Mouse (Mus musculus): ENCODE data around the gene Decr2. TPM values are rescaled to one million over a fixed set of nuclear protein-coding genes. Genes with fewer than 3 reads are reported as not detected.
A peak's percentile ranks its signal among the peaks of the same experiment; 100 is the strongest.
"Not testable (repeated sequence)": the region's sequence is repeated elsewhere in the genome, so short reads cannot be mapped to it uniquely, and the experiment has no call there.

Decr2 gene
- polyA plus RNA-seq, 1 experiment from 2014 or later = 36.3 TPM

GRCm38 (mm10) chr17:26052074-26052473, 38.1 kb downstream of the Decr2 start:
- ATAC-seq (replicated peaks) = no peak

GRCm38 (mm10) chr17:26048118-26048517, 42.0 kb downstream of the Decr2 start:
- no peaks in the 10 kb centered on the region for H3K36me3 ChIP-seq (replicated peaks)
- 93% methylated on average over 8 of the region's 8 CpGs for WGBS
- no peak for ATAC-seq (replicated peaks)

More at GRCm38 (mm10) chr17:26052074-26052473, 38.1 kb downstream of the Decr2 start:
- no peak overlapping the region for H3K4me3 ChIP-seq
- H3K27ac ChIP-seq = no peak overlapping the region
- no peak overlapping the region for H3K9ac ChIP-seq
- H3K27me3 ChIP-seq (replicated peaks) = no peaks in the 10 kb centered on the region
- no peaks in the 10 kb centered on the region for H3K9me3 ChIP-seq
- 0 out of 2 replicates have a peak, but pooled peaks cover 6% of the 10 kb centered on the region for H3K36me3 ChIP-seq (replicated peaks)
- 92% methylated on average over 4 of the region's 4 CpGs for WGBS
- H3K4me1 ChIP-seq = 0 out of 2 replicates have a peak, but pooled peaks cover under 1% of the 10 kb centered on the region
- no peak overlapping the region for H3K4me2 ChIP-seq

GRCm38 (mm10) chr17:26046253-26046997, 43.7 kb downstream of the Decr2 start:
- Histone ChIP-seq H3K9ac (no peak overlapping the region), H3K4me1 (peaks cover 34% of the 10 kb centered on the region; the same call in 1 of the 2 replicates), H3K36me3 (replicated peaks) (no peaks in the 10 kb centered on the region), H3K27me3 (replicated peaks) (no peaks in the 10 kb centered on the region), H3K27ac (0 out of 2 replicates have a peak overlapping the region, but pooled peaks have one; percentile 26), H3K4me2 (no peak overlapping the region), H3K9me3 (no peaks in the 10 kb centered on the region), H3K4me3 (no peak overlapping the region)
- no peak for ATAC-seq (replicated peaks)
- 61% methylated on average over 10 of the region's 10 CpGs for WGBS

More at GRCm38 (mm10) chr17:26048118-26048517, 42.0 kb downstream of the Decr2 start:
- peaks cover 25% of the 10 kb centered on the region; the same call in 1 of the 2 replicates for H3K4me1 ChIP-seq
- no peak overlapping the region for H3K27ac ChIP-seq
- H3K27me3 ChIP-seq (replicated peaks) = no peaks in the 10 kb centered on the region
- no peaks in the 10 kb centered on the region for H3K9me3 ChIP-seq
- H3K9ac ChIP-seq = no peak overlapping the region
- H3K4me3 ChIP-seq = no peak overlapping the region
- no peak overlapping the region for H3K4me2 ChIP-seq

GRCm38 (mm10) chr17:26045285-26045684, 44.9 kb downstream of the Decr2 start:
- no peaks in the 10 kb centered on the region for H3K36me3 ChIP-seq (replicated peaks)
- peaks cover 39% of the 10 kb centered on the region; the same call in 1 of the 2 replicates for H3K4me1 ChIP-seq
- no peak overlapping the region for H3K9ac ChIP-seq
- H3K27ac ChIP-seq = peak overlapping the region; percentile 26; the same call in 1 of the 2 replicates
- no peak for ATAC-seq (replicated peaks)
- H3K4me3 ChIP-seq = no peak overlapping the region
- H3K27me3 ChIP-seq (replicated peaks) = no peaks in the 10 kb centered on the region
- H3K4me2 ChIP-seq = no peak overlapping the region
- WGBS = 43% methylated on average over 4 of the region's 4 CpGs
- H3K9me3 ChIP-seq = no peaks in the 10 kb centered on the region

DNA sequence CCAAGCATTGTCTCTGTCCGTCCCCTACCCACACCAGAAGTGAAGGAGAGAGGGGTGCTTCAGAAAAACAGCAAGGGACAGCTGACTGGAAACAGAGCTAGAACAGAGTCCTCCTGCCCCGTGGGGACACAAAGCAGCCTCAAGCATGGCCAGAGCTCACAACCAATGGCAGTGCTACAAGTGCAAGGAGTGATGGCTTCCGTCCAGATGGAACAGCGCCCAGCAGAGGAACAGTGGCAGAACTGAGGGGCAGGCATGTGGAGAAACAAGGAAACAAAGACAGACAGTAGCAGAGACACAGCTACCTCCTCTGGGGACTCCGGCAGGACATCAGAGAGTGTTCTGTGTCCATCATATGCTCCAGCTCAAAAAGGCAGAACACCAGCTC, 46.9 kb downstream of the Decr2 start:
- Histone ChIP-seq H3K9ac (no peak overlapping the region), H3K9me3 (no peaks in the 10 kb centered on the region), H3K4me2 (no peak overlapping the region), H3K4me1 (peaks cover 39% of the 10 kb centered on the region; the same call in 1 of the 2 replicates), H3K36me3 (replicated peaks) (no peaks in the 10 kb centered on the region), H3K4me3 (no peak overlapping the region), H3K27ac (peak overlapping the region; percentile 78), H3K27me3 (replicated peaks) (no peaks in the 10 kb centered on the region)
- WGBS = 50% methylated on average over 5 of the region's 5 CpGs
- peak; percentile 70 for ATAC-seq (replicated peaks)

- Histone ChIP-seq H3K4me2 (no peak overlapping the region), H3K4me3 (no peak overlapping the region), H3K9ac (no peak overlapping the region), H3K9me3 (no peaks in the 10 kb centered on the region), H3K27ac (peak overlapping the region; percentile 78), H3K36me3 (replicated peaks) (no peaks in the 10 kb centered on the region), H3K27me3 (replicated peaks) (no peaks in the 10 kb centered on the region), H3K4me1 (peaks cover 39% of the 10 kb centered on the region; the same call in 1 of the 2 replicates)
- 64% methylated on average over 13 of the region's 13 CpGs for WGBS
- ATAC-seq (replicated peaks) = peak; percentile 48; the same call in 1 of the 2 replicates
These were observed 47.4 kb downstream of the Decr2 start for GRCm38 (mm10) chr17:26042599-26043248.

- no peaks in the 10 kb centered on the region for H3K9me3 ChIP-seq
- H3K9ac ChIP-seq = no peak overlapping the region
- no peaks in the 10 kb centered on the region for H3K36me3 ChIP-seq (replicated peaks)
- no peak overlapping the region for H3K4me3 ChIP-seq
- 53% methylated on average over 9 of the region's 9 CpGs for WGBS
- H3K4me1 ChIP-seq = peaks cover 31% of the 10 kb centered on the region; the same call in 1 of the 2 replicates
- no peak for ATAC-seq (replicated peaks)
- no peaks in the 10 kb centered on the region for H3K27me3 ChIP-seq (replicated peaks)
- H3K27ac ChIP-seq = no peak overlapping the region
- no peak overlapping the region for H3K4me2 ChIP-seq
These were observed 48.9 kb downstream of the Decr2 start for GRCm38 (mm10) chr17:26041111-26041802.

- 84% methylated on average over 8 of the region's 8 CpGs for WGBS
These were observed 49.4 kb downstream of the Decr2 start for GRCm38 (mm10) chr17:26040711-26041110.

DNA sequence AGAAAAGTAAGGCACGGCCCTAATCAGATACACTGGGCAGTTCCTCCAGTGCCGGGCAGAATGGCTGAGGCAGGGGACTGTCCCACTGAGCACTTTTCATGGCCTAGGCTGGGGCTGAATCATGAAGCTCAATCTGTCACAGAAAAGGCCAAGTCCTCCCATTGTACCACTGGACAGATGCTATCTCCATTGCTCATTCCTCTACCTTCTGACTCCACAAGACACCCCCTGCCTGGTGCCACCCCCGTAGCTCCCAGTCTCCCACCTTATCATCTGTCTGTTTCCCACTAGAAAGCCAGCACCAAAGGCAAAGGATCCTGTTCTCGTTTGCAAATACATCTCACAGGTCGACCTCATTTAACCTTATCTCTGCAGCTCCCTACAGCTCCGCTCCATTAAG, 58.1 kb downstream of the Decr2 start:
- Histone ChIP-seq H3K36me3 (replicated peaks) (peaks cover 5% of the 10 kb centered on the region), H3K27ac (no peak overlapping the region), H3K27me3 (replicated peaks) (no peaks in the 10 kb centered on the region), H3K9me3 (no peaks in the 10 kb centered on the region), H3K4me2 (no peak overlapping the region), H3K4me3 (no peak overlapping the region), H3K9ac (no peak overlapping the region), H3K4me1 (no peaks in the 10 kb centered on the region)
- ATAC-seq (replicated peaks) = no peak
- whole genome bisulfite sequencing = 89% methylated on average over 6 of the region's 6 CpGs

More at GRCm38 (mm10) chr17:26040711-26041110, 49.4 kb downstream of the Decr2 start:
- H3K27ac ChIP-seq; H3K36me3 ChIP-seq (replicated peaks); H3K9ac ChIP-seq; H3K4me2 ChIP-seq; ATAC-seq (replicated peaks); H3K4me3 ChIP-seq; H3K27me3 ChIP-seq (replicated peaks); H3K9me3 ChIP-seq: not testable (repeated sequence)
- peaks cover 29% of the 10 kb centered on the region; the same call in 1 of the 2 replicates for H3K4me1 ChIP-seq

- H3K4me3 ChIP-seq = no peak overlapping the region
- WGBS = 91% methylated on average over 5 of the region's 5 CpGs
- no peaks in the 10 kb centered on the region for H3K27me3 ChIP-seq (replicated peaks)
- no peak overlapping the region for H3K4me2 ChIP-seq
- no peak overlapping the region for H3K27ac ChIP-seq
- no peak overlapping the region for H3K9ac ChIP-seq
- H3K9me3 ChIP-seq = no peaks in the 10 kb centered on the region
- no peaks in the 10 kb centered on the region for H3K4me1 ChIP-seq
- peaks cover 5% of the 10 kb centered on the region for H3K36me3 ChIP-seq (replicated peaks)
- ATAC-seq (replicated peaks) = no peak
These were observed 58.6 kb downstream of the Decr2 start for GRCm38 (mm10) chr17:26031583-26031982.

All from midbrain, embryonic 15.5 days (tissue).